In genomic region chr17:80772545-80773453, GRCm38 (mm10) we compare ENCODE assay signal across 9 mouse cellular contexts. TPM values are rescaled to one million over a fixed set of nuclear protein-coding genes. Genes with fewer than 3 reads are reported as not detected.
DNase-seq lines count a peak whose midpoint lies in the region; ATAC-seq and TF ChIP-seq lines count a peak whose summit lies in the region.
"Had no signal": no experiment of that assay in that cellular context is flagged by ENCODE, and none has a peak within 500 bp of the region (broad histone marks: within the 10 kb centered on the region; RNA-seq: fewer than 3 reads in every experiment).

No protein-coding gene starts in this region.

- peak overlapping the region; percentile 13; the same call in 1 of the 2 replicates for H3K4me3 ChIP-seq in layer of hippocampus, adult 2 months
- H3K4me3 ChIP-seq in CH12.LX (replicated peaks in 1 of 3; ENCODE audit: low read depth in 2 of 3, low read length in 2 of 3, poor library complexity in 1 of 3), result no peak overlapping the region
- no peak overlapping the region for H3K4me3 ChIP-seq in embryonic fibroblast, embryonic 13.5 days (ENCODE audit: insufficient read depth, low read length)
- no peak overlapping the region for H3K4me3 ChIP-seq in olfactory bulb, adult 2 months (ENCODE audit: insufficient read depth, low read depth, low read length)
- no peak overlapping the region for H3K4me3 ChIP-seq in liver, embryonic 11.5 days (ENCODE audit: low read depth, low read length)
- no peak overlapping the region for H3K4me3 ChIP-seq in midbrain, embryonic 16.5 days (ENCODE audit: low read depth, low read length)
- H3K4me3 ChIP-seq: neural tube, embryonic 13.5 days had no signal

- no peak for TF ChIP-seq POLR2A in CH12.LX (IDR thresholded peaks at IDR 0.05; ENCODE audit: low read depth, low read length)
- TF ChIP-seq POLR2A in embryonic fibroblast, embryonic 13.5 days (IDR thresholded peaks at IDR 0.05; ENCODE audit: low read depth, low read length), result no peak
- TF ChIP-seq POLR2A in olfactory bulb, adult 2 months (IDR thresholded peaks at IDR 0.05; ENCODE audit: insufficient read depth, low read depth, low read length), result no peak

- no peak for TF ChIP-seq RAD21 in CH12.LX (IDR thresholded peaks at IDR 0.05; ENCODE audit: low read depth, low read length)

- H3K27ac ChIP-seq in layer of hippocampus, adult 2 months, result 0 out of 2 replicates have a peak overlapping the region, but pooled peaks have one; percentile 32
- no peak overlapping the region for H3K27ac ChIP-seq in CH12.LX (ENCODE audit: insufficient read depth, low read depth)
- peak overlapping the region; percentile 85 for H3K27ac ChIP-seq in embryonic fibroblast, embryonic 13.5 days (ENCODE audit: insufficient read depth, low read length)
- H3K27ac ChIP-seq in olfactory bulb, adult 2 months (ENCODE audit: insufficient read depth, low read depth, low read length), result peak overlapping the region; percentile 58
- H3K27ac ChIP-seq in liver, embryonic 11.5 days (ENCODE audit: low read depth, low read length), result no peak overlapping the region; the same call in 1 of the 2 replicates
- no peak overlapping the region for H3K27ac ChIP-seq in midbrain, embryonic 16.5 days (ENCODE audit: low read length)
- H3K27ac ChIP-seq: neural tube, embryonic 13.5 days had no signal

- H3K4me1 ChIP-seq in CH12.LX (ENCODE audit: control insufficient read depth in 1 of 2, insufficient read depth in 2 of 2), result peaks cover 0 to 13% of the 10 kb centered on the region in 2 experiments; a peak in 2 of 4 replicates
- peaks cover 6% of the 10 kb centered on the region for H3K4me1 ChIP-seq in embryonic fibroblast, embryonic 13.5 days (ENCODE audit: control insufficient read depth, insufficient read depth, low read length)
- peaks cover 3% of the 10 kb centered on the region; the same call in 1 of the 2 replicates for H3K4me1 ChIP-seq in olfactory bulb, adult 2 months (ENCODE audit: control insufficient read depth, insufficient read depth, low read length)
- no peaks in the 10 kb centered on the region for H3K4me1 ChIP-seq in liver, embryonic 11.5 days (replicated peaks; ENCODE audit: control insufficient read depth, insufficient read depth, low read length)
- H3K4me1 ChIP-seq in midbrain, embryonic 16.5 days (ENCODE audit: control insufficient read depth, insufficient read depth, low read length), result no peaks in the 10 kb centered on the region

- H3K79me2 ChIP-seq in CH12.LX (replicated peaks; ENCODE audit: control insufficient read depth, extremely low read depth, insufficient read depth, poor library complexity, severe bottlenecking), result no peaks in the 10 kb centered on the region

- no peak overlapping the region for H3K9ac ChIP-seq in CH12.LX (ENCODE audit: insufficient read depth, low read depth)
- H3K9ac ChIP-seq in liver, embryonic 11.5 days (ENCODE audit: low read depth, low read length), result no peak overlapping the region
- H3K9ac ChIP-seq in midbrain, embryonic 16.5 days (ENCODE audit: low read depth, low read length), result no peak overlapping the region
- H3K9ac ChIP-seq: neural tube, embryonic 13.5 days had no signal

- ATAC-seq in liver, embryonic 11.5 days (replicated peaks; ENCODE audit: low FRiP score), result no peak
- ATAC-seq in midbrain, embryonic 16.5 days, result no peak

- no peak overlapping the region for H3K4me2 ChIP-seq in CH12.LX (ENCODE audit: insufficient read depth, low read depth, poor library complexity, severe bottlenecking)
- H3K4me2 ChIP-seq in liver, embryonic 11.5 days, result no peak overlapping the region
- H3K4me2 ChIP-seq in midbrain, embryonic 16.5 days (ENCODE audit: low read length), result no peak overlapping the region
- H3K4me2 ChIP-seq: neural tube, embryonic 13.5 days had no signal

- H3K9me3 ChIP-seq in CH12.LX (replicated peaks; ENCODE audit: low read length), result peaks cover 39% of the 10 kb centered on the region
- H3K9me3 ChIP-seq in liver, embryonic 11.5 days (ENCODE audit: control insufficient read depth, low read length), result peaks cover 3% of the 10 kb centered on the region; the same call in 1 of the 2 replicates
- H3K9me3 ChIP-seq in midbrain, embryonic 16.5 days (replicated peaks; ENCODE audit: control insufficient read depth, low read length, poor library complexity, severe bottlenecking), result no peaks in the 10 kb centered on the region; the same call in 1 of the 2 replicates
- H3K9me3 ChIP-seq: neural tube, embryonic 13.5 days had no signal

- dilution Hi-C loops in CH12.LX (cut with MboI; ENCODE audit: extremely low pct_ligation_motif_present, extremely low pct_unique_long_range_greater_than_20kb, low sequenced_read_pairs), result no loop called here

- TF ChIP-seq CTCF in layer of hippocampus, adult 2 months (conservative IDR thresholded peaks at IDR 0.05), result no peak
- no peak for TF ChIP-seq CTCF in CH12.LX (conservative IDR thresholded peaks at IDR 0.05 in 1 of 2, IDR thresholded peaks at IDR 0.05 in 1 of 2; ENCODE audit: low read depth in 2 of 2, low read length in 2 of 2)
- no peak for TF ChIP-seq CTCF in embryonic fibroblast, embryonic 13.5 days (IDR thresholded peaks at IDR 0.05; ENCODE audit: borderline replicate concordance, insufficient read depth, low read length)
- TF ChIP-seq CTCF in olfactory bulb, adult 2 months (IDR thresholded peaks at IDR 0.05; ENCODE audit: insufficient read depth, low read depth, low read length), result no peak

- H3K36me3 ChIP-seq in CH12.LX (replicated peaks in 1 of 2; ENCODE audit: control insufficient read depth in 1 of 2, insufficient read depth in 1 of 2, low read length in 1 of 2), result no peaks in the 10 kb centered on the region
- no peaks in the 10 kb centered on the region for H3K36me3 ChIP-seq in liver, embryonic 11.5 days (ENCODE audit: control insufficient read depth, insufficient read depth, low read length)
- no peaks in the 10 kb centered on the region for H3K36me3 ChIP-seq in midbrain, embryonic 16.5 days (ENCODE audit: control insufficient read depth, insufficient read depth, low read length)
- H3K36me3 ChIP-seq: neural tube, embryonic 13.5 days had no signal

- DNase-seq in layer of hippocampus, adult 2 months (ENCODE audit: low spot score in 2 of 2), result peak; percentile 12 to 27
- DNase-seq in layer of hippocampus, adult 9-10 months (ENCODE audit: low spot score), result no peak
- DNase-seq in CH12.LX (ENCODE audit: extremely low read depth), result peak; percentile 77
- no peak for DNase-seq in cerebellum, adult 11-12 months
- no peak for DNase-seq in liver, embryonic 11.5 days (ENCODE audit: low spot score)

- TF ChIP-seq EP300 in CH12.LX (IDR thresholded peaks at IDR 0.05; ENCODE audit: low read length), result peak; percentile 91

- in situ Hi-C loops in CH12.LX (cut with MboI; ENCODE audit: low pct_ligation_motif_present, low pct_unique_long_range_greater_than_20kb, low sequenced_read_pairs), result no loop called here

- 25% methylated on average over 14 of the region's 14 CpGs for WGBS in olfactory bulb, adult 2 months
- 68% methylated on average over 14 of the region's 14 CpGs for WGBS in liver, embryonic 11.5 days
- WGBS in midbrain, embryonic 16.5 days, result 68% methylated on average over 14 of the region's 14 CpGs

- peaks cover 85% of the 10 kb centered on the region for H3K27me3 ChIP-seq in CH12.LX (replicated peaks)
- no peaks in the 10 kb centered on the region for H3K27me3 ChIP-seq in liver, embryonic 11.5 days (replicated peaks; ENCODE audit: control insufficient read depth, insufficient read depth, low read length)
- no peaks in the 10 kb centered on the region for H3K27me3 ChIP-seq in midbrain, embryonic 16.5 days (ENCODE audit: control insufficient read depth, insufficient read depth, low read depth, low read length)
- H3K27me3 ChIP-seq: neural tube, embryonic 13.5 days had no signal

TF ChIP-seq in CH12.LX, 34 proteins besides CTCF, POLR2A, EP300 and RAD21 (continues in another document):
- TF ChIP-seq NELFE (IDR thresholded peaks at IDR 0.05; ENCODE audit: low read depth, low read length) (no peak), ZMIZ1 (IDR thresholded peaks at IDR 0.05; ENCODE audit: low read depth, low read length) (no peak), TBP (conservative IDR thresholded peaks at IDR 0.05; ENCODE audit: low read depth, low read length) (no peak), BHLHE40 (IDR thresholded peaks at IDR 0.05; ENCODE audit: low read depth, low read length) (peak; percentile 99), POLR2AphosphoS2 (IDR thresholded peaks at IDR 0.05; ENCODE audit: low read depth, low read length) (no peak), UBTF (IDR thresholded peaks at IDR 0.05; ENCODE audit: low read depth, low read length) (no peak), TCF12 (IDR thresholded peaks at IDR 0.05; ENCODE audit: low read depth, low read length) (peak; percentile 49; the same call in 1 of the 2 replicates), MYC (IDR thresholded peaks at IDR 0.05; ENCODE audit: low read depth, low read length) (peak; percentile 61; the same call in 1 of the 2 replicates), ZKSCAN1 (IDR thresholded peaks at IDR 0.05; ENCODE audit: borderline replicate concordance, low read depth, low read length) (no peak), ZNF384 (IDR thresholded peaks at IDR 0.05; ENCODE audit: low read depth, low read length) (peak; percentile 37; the same call in 1 of the 2 replicates), NRF1 (IDR thresholded peaks at IDR 0.05; ENCODE audit: low read depth, low read length) (no peak), SIN3A (IDR thresholded peaks at IDR 0.05; ENCODE audit: low read length) (peak; percentile 64; the same call in 1 of the 2 replicates), SMC3 (IDR thresholded peaks at IDR 0.05; ENCODE audit: low read depth, low read length) (no peak), E2F4 (IDR thresholded peaks at IDR 0.05; ENCODE audit: insufficient replicate concordance, low read depth, low read length) (no peak), CHD1 (IDR thresholded peaks at IDR 0.05; ENCODE audit: low read depth, low read length) (no peak), HCFC1 (IDR thresholded peaks at IDR 0.05; ENCODE audit: low read depth, low read length) (no peak), MAZ (IDR thresholded peaks at IDR 0.05; ENCODE audit: low read depth, low read length) (no peak), GABPA (IDR thresholded peaks at IDR 0.05; ENCODE audit: insufficient replicate concordance, low read depth, low read length) (no peak), ETS1 (conservative IDR thresholded peaks at IDR 0.05; ENCODE audit: low read depth, low read length) (peak; percentile 76)

RNA-seq across cellular contexts. Expression of gene Map4k3, which starts 44.5 kb away (rescaled TPM):
- 10 to 100 TPM; 92.9 to 94.1 TPM for total RNA-seq in layer of hippocampus, adult 2 months (2021)
- total RNA-seq in CH12.LX (2012; rRNA removed), result 2.4 and 2.7 TPM in 2 replicates
- total RNA-seq in CH12.LX (2014; rRNA removed), result 4.3 and 4.4 TPM in 2 replicates
- 3.2 and 3.4 TPM in 2 replicates for polyA plus RNA-seq in CH12.LX (2012; ENCODE audit: insufficient read length, low read depth)
- 99.4 and 100 TPM in 2 replicates for polyA plus RNA-seq in embryonic fibroblast, embryonic 13.5 days (2011; ENCODE audit: insufficient read length, low read depth, missing spikeins)
- not detected in 2 replicates for polyA plus RNA-seq in olfactory bulb, adult 2 months (2012; ENCODE audit: insufficient read depth, insufficient read length, low replicate concordance, missing spikeins)
- 9.9 TPM in 2 replicates for polyA plus RNA-seq in liver, embryonic 11.5 days (2014; fragmentation: Nextera tagmentation; extraction: Ambion mirVana)
- 21.2 and 26.3 TPM in 2 replicates for polyA plus RNA-seq in midbrain, embryonic 16.5 days (2015; fragmentation: Nextera tagmentation; extraction: Ambion mirVana)

Comparison
In these comparisons a context has a peak if more than half of its experiments do, and no peak if none do; other contexts are left out.
1. DNase-seq: peak in layer of hippocampus, adult 2 months (2 of 2) and CH12.LX (single experiment); none in layer of hippocampus, adult 9-10 months (single experiment), cerebellum, adult 11-12 months (single experiment) and liver, embryonic 11.5 days (single experiment).
2. H3K27ac ChIP-seq: peak in layer of hippocampus, adult 2 months (single experiment), embryonic fibroblast, embryonic 13.5 days (single experiment) and olfactory bulb, adult 2 months (single experiment); none in CH12.LX (single experiment), liver, embryonic 11.5 days (single experiment) and midbrain, embryonic 16.5 days (single experiment).